Mouse (Mus musculus) urinary bladder, adult 18-20 months (tissue): ENCODE measurements at regions not wholly inside any gene's neighbourhood (a gene's known extent, or its start where the extent isn't known, plus 50 kb on each side); places are given as distances from the start of the nearest gene placed in this dataset.

Source experiments
- DNase-seq, 2 experiments: peaks; one replicate each; pipeline ENCODE4 v3.0.0; 2022; ENCODE audit warnings: low spot score in 2 of 2, mixed read lengths in 2 of 2

DNA sequence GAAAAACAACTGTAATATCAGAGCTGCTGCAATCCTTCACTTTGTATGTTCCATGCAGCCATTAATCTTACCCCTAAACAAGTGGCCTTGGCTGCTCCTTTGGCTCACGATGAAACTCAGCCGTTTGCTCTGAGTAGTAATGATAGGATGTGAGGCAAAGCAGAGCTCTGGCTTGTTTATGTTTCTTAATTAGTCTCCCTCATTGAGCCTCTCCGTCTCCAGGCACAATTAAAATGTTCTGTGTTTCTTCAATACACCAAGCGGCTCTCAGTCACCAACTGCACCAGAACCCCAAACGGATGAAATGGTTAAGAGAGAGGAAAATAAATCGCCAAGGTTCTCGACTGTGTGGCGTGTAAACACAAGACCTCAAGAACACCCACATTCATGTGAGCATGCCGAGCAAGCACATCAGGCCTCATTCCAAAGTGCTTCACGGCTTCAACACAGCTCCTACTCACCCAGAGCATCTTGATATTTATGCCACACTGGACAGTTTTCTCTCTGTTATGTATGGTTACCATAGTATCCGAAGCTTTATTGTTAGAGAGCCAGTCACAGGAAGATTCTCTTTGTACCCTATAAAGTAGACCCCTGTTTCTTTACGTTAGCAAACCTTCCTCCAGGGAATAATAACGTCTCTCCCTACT is 280.4 kb downstream of the Lyplal1 start:
- DNase-seq = no peak

DNA sequence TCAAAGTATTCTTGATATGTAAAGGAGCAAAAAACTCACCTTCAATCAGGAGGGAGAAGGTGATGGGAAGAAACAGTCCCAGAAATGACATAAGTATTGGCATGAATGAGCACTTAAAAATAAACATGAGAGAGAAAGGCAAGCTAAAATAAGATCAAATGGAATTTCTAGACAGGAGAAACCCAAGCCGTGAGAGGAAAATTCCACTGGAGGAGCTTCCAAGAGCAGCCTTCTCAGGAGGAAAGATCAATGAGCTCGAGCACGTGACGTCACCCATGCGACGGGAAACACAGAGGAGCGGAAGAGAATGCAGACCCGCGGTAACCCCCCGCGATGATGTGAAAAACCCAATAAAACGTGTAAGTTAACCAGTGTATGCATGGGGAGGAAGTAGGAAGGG is 274.6 kb downstream of the Lyplal1 start:
- no peak for DNase-seq

DNA sequence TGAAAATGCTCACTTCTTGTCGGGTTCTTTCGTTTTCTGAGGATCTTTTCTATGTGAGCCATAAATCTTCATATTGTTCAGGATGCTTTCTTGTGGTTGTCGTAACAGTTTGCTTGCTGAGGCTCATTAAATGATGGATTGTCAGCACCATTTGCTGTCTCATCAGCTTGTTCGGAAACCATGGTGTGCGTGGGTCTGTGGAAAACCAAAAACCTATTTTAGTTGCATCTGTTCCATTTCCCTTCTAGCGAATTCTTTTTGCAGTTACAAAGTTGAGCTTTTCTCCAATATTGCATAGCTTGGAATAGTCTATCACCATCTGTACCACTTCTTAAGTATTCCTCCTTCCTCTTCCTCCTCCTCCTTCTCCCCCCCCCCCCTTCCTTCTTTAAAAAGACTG is 269.9 kb downstream of the Lyplal1 start:
- DNase-seq = no peak

- DNase-seq = no peak
Observed at GRCm38 (mm10) chr1:185850590-185850989, 266.5 kb downstream of the Lyplal1 start.

DNA sequence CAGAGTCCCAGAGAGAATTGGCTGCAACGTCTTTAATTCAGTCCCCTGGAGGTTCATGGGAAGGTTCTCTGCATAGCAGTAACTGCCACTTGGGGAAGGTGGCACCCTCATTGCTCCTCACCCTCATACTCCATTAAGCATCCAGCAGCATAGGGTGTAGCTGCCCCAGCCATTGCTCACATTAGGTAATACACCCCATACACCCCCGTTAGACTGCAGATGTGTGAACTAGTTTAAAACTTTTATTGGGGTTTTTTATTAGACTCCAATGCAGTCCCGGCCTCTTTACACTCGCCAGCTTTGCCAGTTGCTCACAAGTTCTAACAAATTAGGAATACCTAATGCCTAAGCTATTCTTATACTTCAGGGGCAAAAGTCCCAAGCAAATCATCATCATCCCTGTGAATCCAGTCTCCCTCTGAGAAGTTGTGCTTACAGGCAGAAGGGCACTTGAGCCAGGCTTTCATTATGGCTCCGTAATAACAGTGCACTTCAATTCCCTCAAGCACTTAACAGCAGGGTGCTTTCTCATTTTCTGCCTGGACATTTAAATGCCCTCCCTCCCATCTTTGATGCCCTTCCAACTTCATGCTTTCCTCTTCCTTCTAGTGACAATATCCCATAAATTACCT is 265.7 kb downstream of the Lyplal1 start:
- no peak for DNase-seq

- no peak for DNase-seq
Observed at GRCm38 (mm10) chr1:185861692-185862091, 255.4 kb downstream of the Lyplal1 start.

DNA sequence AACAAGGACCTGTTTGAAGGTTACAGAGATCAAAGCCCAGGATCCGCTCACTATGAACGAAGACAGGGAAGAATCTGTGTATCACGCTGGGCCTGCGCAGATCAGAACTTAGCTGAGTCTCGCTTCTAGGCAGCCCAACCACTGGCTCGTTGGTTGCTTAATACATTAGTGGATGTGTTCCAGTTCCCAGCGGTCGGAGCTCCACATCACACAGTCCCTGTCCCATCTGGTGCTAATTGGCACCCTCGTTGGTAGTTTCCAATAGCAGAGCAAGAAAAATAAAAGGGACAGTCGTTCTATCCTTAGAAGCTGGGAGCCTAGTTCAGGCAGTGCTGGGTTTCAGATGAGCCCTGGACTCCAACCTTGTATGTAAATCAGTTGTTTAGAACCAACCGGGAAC is 251.2 kb downstream of the Lyplal1 start:
- no peak for DNase-seq

- DNase-seq = no peak
Observed at GRCm38 (mm10) chr1:185866612-185867011, 250.5 kb downstream of the Lyplal1 start.

DNA sequence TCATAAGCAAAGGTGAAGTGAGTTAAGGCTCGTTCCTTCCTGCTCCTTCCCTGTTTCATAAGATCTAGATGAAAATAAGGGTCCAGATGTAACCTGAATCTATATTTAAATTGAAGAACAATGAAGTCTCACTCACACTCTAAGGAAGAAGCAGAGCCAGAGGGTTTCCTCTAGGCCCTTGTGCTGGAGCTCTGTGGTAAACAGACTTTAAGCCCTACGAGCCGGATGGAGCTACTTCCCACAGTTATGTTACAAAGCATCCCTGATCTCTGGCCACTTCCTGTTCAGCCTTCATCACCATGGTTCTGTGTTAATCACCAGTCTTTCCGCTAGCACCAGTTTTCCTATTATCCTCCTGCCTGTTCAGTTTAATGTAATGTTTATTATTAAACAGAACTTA is 250.1 kb downstream of the Lyplal1 start:
- DNase-seq = no peak

- peak; percentile 4 to 22 for DNase-seq
Observed at GRCm38 (mm10) chr1:185868721-185869120, 248.4 kb downstream of the Lyplal1 start.

DNA sequence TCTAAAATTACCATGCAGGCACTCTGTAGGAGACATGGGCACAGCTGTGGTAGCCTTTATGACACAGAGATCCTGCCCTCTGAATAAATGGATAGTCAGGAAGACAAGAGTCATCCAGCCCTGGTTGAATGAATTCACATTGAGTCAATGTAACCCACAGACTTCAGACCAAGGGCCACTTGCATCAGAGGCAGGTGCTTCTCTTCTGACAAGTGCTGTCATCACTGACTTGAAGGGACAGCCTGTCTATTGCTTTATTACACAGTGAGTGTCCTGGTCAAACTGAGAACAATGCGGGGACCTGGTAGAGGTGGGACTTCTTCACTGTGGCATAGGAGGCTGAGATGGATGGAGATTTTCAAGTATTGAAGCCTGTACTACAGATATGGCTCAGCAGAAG is 230.1 kb downstream of the Lyplal1 start:
- no peak for DNase-seq

DNA sequence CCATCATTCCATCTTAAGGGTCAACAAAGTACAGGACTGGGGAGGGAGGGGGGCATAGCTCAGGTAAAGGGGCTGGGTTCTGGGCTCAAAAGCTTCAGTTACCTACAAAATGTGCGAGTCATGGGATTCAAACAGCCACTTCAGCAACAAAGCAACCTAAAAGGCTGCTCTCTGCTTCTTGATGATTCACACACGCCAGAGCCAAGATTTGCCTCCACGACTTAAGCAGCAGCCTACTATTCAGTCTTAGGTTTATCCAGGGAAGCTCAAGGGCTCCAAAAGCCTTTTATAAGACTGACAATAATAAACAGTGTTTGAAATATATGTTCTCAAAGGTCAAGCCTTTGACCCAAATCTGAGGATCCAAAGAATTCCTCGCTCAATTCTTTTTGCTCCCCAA is 225.3 kb downstream of the Lyplal1 start:
- DNase-seq = no peak

DNA sequence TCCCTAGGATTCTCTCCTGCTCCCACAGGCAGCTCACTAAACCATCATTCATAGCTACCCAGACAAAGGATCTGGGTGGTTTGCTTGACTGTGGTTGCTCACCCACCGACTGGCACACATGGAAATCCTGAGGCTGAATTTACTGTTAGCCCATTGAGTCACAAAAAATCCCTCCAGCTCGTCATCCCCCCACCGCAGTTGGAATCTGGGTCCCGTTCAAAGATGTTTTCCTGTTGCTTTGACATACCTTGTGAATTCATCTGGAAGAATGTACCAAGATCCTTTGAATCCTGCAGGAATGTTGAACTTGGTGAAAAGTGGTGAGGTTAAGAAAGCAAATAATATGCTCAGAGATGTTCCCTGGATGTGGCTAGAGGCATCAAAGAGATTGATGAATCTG is 223.7 kb downstream of the Lyplal1 start:
- no peak for DNase-seq

DNA sequence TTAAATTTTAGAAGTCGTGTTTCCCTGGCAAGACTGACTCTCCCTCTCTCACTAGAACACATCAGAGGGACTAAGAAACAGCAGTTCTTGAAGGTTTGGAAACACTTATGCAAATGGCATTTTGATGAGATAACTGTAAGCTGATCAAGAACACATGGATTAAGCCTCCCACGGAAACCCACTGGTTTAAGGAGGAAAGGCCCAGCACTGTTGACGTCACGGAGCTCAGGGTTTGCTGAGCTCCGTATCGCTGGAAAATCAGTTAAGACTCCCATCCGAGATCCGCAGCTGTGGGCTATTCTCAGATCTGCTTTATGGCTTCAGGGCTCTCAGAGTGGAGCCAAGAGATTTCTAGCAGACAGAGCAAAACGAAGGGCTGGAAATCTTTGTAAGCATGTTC is 218.6 kb downstream of the Lyplal1 start:
- peak in 1 of 2 experiments; percentile 35 for DNase-seq

DNA sequence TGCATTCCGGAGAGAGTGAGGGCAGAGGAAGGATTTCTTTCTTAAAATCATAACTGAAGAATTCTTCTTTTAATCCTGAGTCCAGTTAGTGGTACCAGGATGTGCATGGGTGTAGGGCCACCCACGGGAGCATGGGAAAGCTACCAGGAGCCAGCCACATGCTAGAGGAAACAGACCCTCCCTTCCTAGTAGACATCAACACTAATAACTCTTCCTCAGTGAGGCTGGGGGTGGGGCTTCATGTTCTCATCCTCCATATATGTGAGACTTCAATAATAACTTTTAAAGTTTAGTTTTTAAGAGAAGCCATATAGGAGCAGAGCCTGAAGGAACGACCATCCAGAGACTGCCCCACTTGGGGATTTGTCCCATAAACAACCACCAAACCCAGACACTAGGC is 216.8 kb downstream of the Lyplal1 start:
- DNase-seq = no peak

GRCm38 (mm10) chr1:185902395-185902794 is 214.7 kb downstream of the Lyplal1 start:
- DNase-seq = no peak

- no peak for DNase-seq
Observed at GRCm38 (mm10) chr1:185905666-185906065, 211.4 kb downstream of the Lyplal1 start.

- no peak for DNase-seq
Observed at GRCm38 (mm10) chr1:185915579-185915978, 201.5 kb downstream of the Lyplal1 start.

- DNase-seq = no peak
Observed at GRCm38 (mm10) chr1:185918663-185919062, 198.4 kb downstream of the Lyplal1 start.

GRCm38 (mm10) chr1:185923723-185924122 is 193.4 kb downstream of the Lyplal1 start:
- DNase-seq = no peak

- no peak for DNase-seq
Observed at GRCm38 (mm10) chr1:185929000-185929399, 188.1 kb downstream of the Lyplal1 start.

GRCm38 (mm10) chr1:185929761-185930160 is 187.3 kb downstream of the Lyplal1 start:
- DNase-seq = no peak

GRCm38 (mm10) chr1:185933623-185934022 is 183.5 kb downstream of the Lyplal1 start:
- no peak for DNase-seq

GRCm38 (mm10) chr1:185937026-185937425 is 180.1 kb downstream of the Lyplal1 start:
- no peak for DNase-seq
